Mouse (Mus musculus) liver, embryonic 14.5 days (tissue): ENCODE data around the gene Ngdn.

ENCODE experiments used
- CTCF ChIP-seq: IDR thresholded peaks from 2 replicates; pipeline ENCODE4 v1.5.1; 2016; ENCODE audit warnings: antibody characterized with exemption, low read depth, control low read depth
- EP300 ChIP-seq: IDR thresholded peaks from 2 replicates; pipeline ENCODE4 v1.6.1; 2016; ENCODE audit warnings: antibody characterized with exemption, low read depth

- TF ChIP-seq EP300 (no peak), CTCF (no peak)
Observed at GRCm38 (mm10) chr14:55028333-55028835, 13.1 kb downstream of the Ngdn start.
